Mouse (Mus musculus) bone marrow, adult 2 months (tissue): Measurements from ENCODE around the gene Pde10a. TPM values are rescaled to one million over a fixed set of nuclear protein-coding genes. Genes with fewer than 3 reads are reported as not detected.

Source experiments
- H3K27ac ChIP-seq: fragments of 200-500 bp; 2 replicates; pipeline ENCODE4 v1.5.1; 2012; ENCODE audit warnings: low read depth, mild to moderate bottlenecking, control low read depth, inconsistent platforms, low read length; ENCODE audit not compliant: control insufficient read depth, poor library complexity, insufficient read depth
- H3K4me1 ChIP-seq: fragments of 200-500 bp; 2 replicates; pipeline ENCODE4 v1.6.1; 2011; ENCODE audit warnings: low read length; ENCODE audit not compliant: control insufficient read depth, insufficient read depth
- H3K4me3 ChIP-seq: fragments of 200-500 bp; replicated peaks from 2 replicates; pipeline ENCODE3; 2011; ENCODE audit warnings: mild to moderate bottlenecking, low read depth, low read length, control low read depth; ENCODE audit not compliant: control insufficient read depth
- CTCF ChIP-seq: fragments of 200-500 bp; IDR thresholded peaks from 2 replicates; pipeline ENCODE4 v1.5.1; 2011; ENCODE audit warnings: low read length, control low read depth; ENCODE audit not compliant: control insufficient read depth, insufficient read depth
- POLR2A ChIP-seq: fragments of 200-500 bp; IDR thresholded peaks from 2 replicates; pipeline ENCODE4 v1.6.1; 2011; ENCODE audit warnings: low read depth, mild to moderate bottlenecking, control low read depth, low read length, borderline replicate concordance; ENCODE audit not compliant: control insufficient read depth
- WGBS: fragments of 180-500 bp; shearing (Covaris S2); methylation state at CpG from one replicate; pipeline ENCODE4 v1.1.7; 2018; 5-methylcytosine and 5-hydroxymethylcytosine counted together
- polyA plus RNA-seq: library from polyadenylated mRNA; stranded (reverse); fragments of >200 nt; gene quantifications from 2 replicates; pipeline ENCODE4 v1.2.4, GENCODE M21; 2011; ENCODE audit warnings: low replicate concordance; ENCODE audit not compliant: missing spikeins, insufficient read depth, insufficient read length

The Pde10a gene
- polyA plus RNA-seq, 1 experiment = 5.5 TPM

- H3K27ac ChIP-seq = no peak overlapping the region
- whole genome bisulfite sequencing = 18% methylated on average over 8 of the region's 8 CpGs
- TF ChIP-seq POLR2A = no peak
- TF ChIP-seq CTCF = no peak
- no peak overlapping the region for H3K4me3 ChIP-seq
- H3K4me1 ChIP-seq = peaks cover 3% of the 10 kb centered on the region; the same call in 1 of the 2 replicates
Observed at GRCm38 (mm10) chr17:8838252-8838651, 313.1 kb downstream of the Pde10a start.

- H3K4me3 ChIP-seq = no peak overlapping the region
- H3K4me1 ChIP-seq = peaks cover 3% of the 10 kb centered on the region; the same call in 1 of the 2 replicates
- WGBS = 33% methylated on average over 10 of the region's 10 CpGs
- TF ChIP-seq CTCF = no peak
- H3K27ac ChIP-seq = no peak overlapping the region
Observed at GRCm38 (mm10) chr17:8839237-8840011, 314.3 kb downstream of the Pde10a start.

- H3K4me3 ChIP-seq = no peak overlapping the region
- H3K4me1 ChIP-seq = peaks cover 3% of the 10 kb centered on the region; the same call in 1 of the 2 replicates
- TF ChIP-seq POLR2A (no peak), CTCF (no peak)
- 78% methylated on average over 8 of the region's 8 CpGs for WGBS
- H3K27ac ChIP-seq = no peak overlapping the region
Observed at GRCm38 (mm10) chr17:8841094-8841493, 315.9 kb downstream of the Pde10a start.

GRCm38 (mm10) chr17:8841897-8842540, 316.8 kb downstream of the Pde10a start:
- peaks cover 7% of the 10 kb centered on the region; the same call in 1 of the 2 replicates for H3K4me1 ChIP-seq
- WGBS = 8% methylated on average over 8 of the region's 8 CpGs
- no peak overlapping the region for H3K27ac ChIP-seq
- H3K4me3 ChIP-seq = no peak overlapping the region
- TF ChIP-seq POLR2A = no peak
- no peak for TF ChIP-seq CTCF

GRCm38 (mm10) chr17:8842662-8843061, 317.5 kb downstream of the Pde10a start:
- WGBS = 46% methylated on average over 4 of the region's 4 CpGs
- H3K4me1 ChIP-seq = peaks cover 8% of the 10 kb centered on the region; the same call in 1 of the 2 replicates
- no peak overlapping the region for H3K4me3 ChIP-seq
- no peak overlapping the region for H3K27ac ChIP-seq
- no peak for TF ChIP-seq POLR2A
- no peak for TF ChIP-seq CTCF

GRCm38 (mm10) chr17:8843941-8844340, 318.8 kb downstream of the Pde10a start:
- WGBS = 86% methylated on average over 7 of the region's 7 CpGs

GRCm38 (mm10) chr17:8846506-8846905, 321.3 kb downstream of the Pde10a start:
- Histone ChIP-seq H3K27ac (0 out of 2 replicates have a peak overlapping the region, but pooled peaks have one; percentile 19), H3K4me1 (peaks cover 8% of the 10 kb centered on the region; the same call in 1 of the 2 replicates), H3K4me3 (no peak overlapping the region)
- 7% methylated on average over 6 of the region's 6 CpGs for WGBS
- no peak for TF ChIP-seq POLR2A

More at GRCm38 (mm10) chr17:8843941-8844340, 318.8 kb downstream of the Pde10a start:
- Histone ChIP-seq H3K4me3 (no peak overlapping the region), H3K4me1 (peaks cover 8% of the 10 kb centered on the region; the same call in 1 of the 2 replicates), H3K27ac (no peak overlapping the region)
- no peak for TF ChIP-seq POLR2A
- no peak for TF ChIP-seq CTCF

GRCm38 (mm10) chr17:8847558-8847957, 322.4 kb downstream of the Pde10a start:
- 70% methylated on average over 7 of the region's 7 CpGs for WGBS

More at GRCm38 (mm10) chr17:8847558-8847957, 322.4 kb downstream of the Pde10a start:
- Histone ChIP-seq H3K4me3 (no peak overlapping the region), H3K4me1 (peaks cover 6% of the 10 kb centered on the region; the same call in 1 of the 2 replicates), H3K27ac (no peak overlapping the region)
- no peak for TF ChIP-seq POLR2A
- TF ChIP-seq CTCF = no peak
